Mouse (Mus musculus) MEL (cell line): ENCODE results near the gene Lrrc4.

Experiments
- EP300 ChIP-seq, 2 experiments: IDR thresholded peaks; 2 replicates each; pipeline ENCODE4 v1.6.1; 2011; ENCODE audit warnings: improper control_type of control experiment in 2 of 2, low read length in 2 of 2, low read depth in 1 of 2, mild to moderate bottlenecking in 1 of 2
- ETS1 ChIP-seq: IDR thresholded peaks from 2 replicates; pipeline ENCODE4 v1.6.1; 2012; ENCODE audit warnings: low read depth, mild to moderate bottlenecking, inconsistent platforms, low read length, improper control_type of control experiment, moderate library complexity
- MAX ChIP-seq: IDR thresholded peaks from 2 replicates; pipeline ENCODE4 v1.6.1; 2011; ENCODE audit warnings: low read length, improper control_type of control experiment
- POLR2A ChIP-seq, 2 experiments: IDR thresholded peaks; 2 replicates each; pipeline ENCODE4 v1.6.1; 2011 to 2012; ENCODE audit warnings: low read length in 2 of 2, mild to moderate bottlenecking in 2 of 2, control low read depth in 1 of 2, improper control_type of control experiment in 1 of 2, low read depth in 1 of 2, moderate library complexity in 1 of 2; ENCODE audit not compliant: control insufficient read depth in 1 of 2, insufficient read depth in 1 of 2, poor library complexity in 1 of 2
- POLR2AphosphoS2 ChIP-seq: IDR thresholded peaks from 2 replicates; pipeline ENCODE4 v1.6.1; 2011; ENCODE audit warnings: low read length, improper control_type of control experiment
- POLR2AphosphoS5 ChIP-seq: IDR thresholded peaks from 2 replicates; pipeline ENCODE4 v1.6.1; 2012; ENCODE audit warnings: low read depth, borderline replicate concordance, mild to moderate bottlenecking, inconsistent platforms, low read length, moderate library complexity, mixed read lengths
- USF2 ChIP-seq, 2 experiments: IDR thresholded peaks; 2 replicates each; pipeline ENCODE4 v1.6.1; 2011 to 2012; ENCODE audit warnings: improper control_type of control experiment in 2 of 2, low read length in 2 of 2, borderline replicate concordance in 1 of 2, inconsistent platforms in 1 of 2, low read depth in 1 of 2, mild to moderate bottlenecking in 1 of 2; ENCODE audit not compliant: insufficient read depth in 1 of 2

- TF ChIP-seq MAX (no peak), EP300 (IDR thresholded peaks at IDR 0.05; ENCODE audit: low read depth in 1 of 2, low read length in 2 of 2) (peak; percentile 34 to 70; a peak in 3 of 4 replicates), POLR2A (IDR thresholded peaks at IDR 0.05; ENCODE audit: control insufficient read depth in 1 of 2, insufficient read depth in 1 of 2, low read depth in 1 of 2, low read length in 2 of 2, poor library complexity in 1 of 2) (no peak), USF2 (IDR thresholded peaks at IDR 0.05; ENCODE audit: borderline replicate concordance in 1 of 2, insufficient read depth in 1 of 2, low read depth in 1 of 2, low read length in 2 of 2) (no peak), ETS1 (peak; percentile 18; the same call in 1 of the 2 replicates), POLR2AphosphoS2 (no peak), POLR2AphosphoS5 (no peak)
These were observed 124.5 kb downstream of the Lrrc4 start for GRCm38 (mm10) chr6:28706976-28707592.
